In the genomic region with DNA sequence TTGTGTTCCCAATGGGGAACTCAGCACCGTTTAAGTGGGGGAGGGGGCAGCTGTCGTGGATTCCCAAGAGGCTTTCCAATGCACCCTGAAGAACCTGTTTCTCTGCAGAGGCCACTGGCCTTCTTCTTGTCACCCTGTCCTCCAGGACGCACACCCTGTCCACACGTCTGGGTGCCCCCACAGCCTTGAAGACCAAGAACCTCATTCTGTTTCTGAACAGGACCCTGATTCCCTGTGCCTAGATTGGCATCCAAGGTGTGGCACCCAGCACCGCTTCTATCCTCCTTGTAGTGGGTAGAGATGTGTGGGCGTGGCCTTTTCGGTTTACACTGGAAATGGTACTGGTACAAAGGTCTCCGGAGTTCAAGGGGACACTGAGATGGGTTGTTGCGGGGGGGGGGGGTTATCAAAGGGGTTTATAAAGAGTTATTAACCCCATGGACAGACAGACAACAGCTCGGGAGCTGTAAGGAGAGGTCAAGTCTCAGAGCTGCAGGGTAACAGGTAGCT, we compare ENCODE assay signal across 19 mouse cellular contexts. TPM values are rescaled to one million over a fixed set of nuclear protein-coding genes. Genes with fewer than 3 reads are reported as not detected.
DNase-seq lines count a peak whose midpoint lies in the region; ATAC-seq and TF ChIP-seq lines count a peak whose summit lies in the region.
"Had no signal": no experiment of that assay in that cellular context is flagged by ENCODE, and none has a peak within 500 bp of the region (broad histone marks: within the 10 kb centered on the region; RNA-seq: fewer than 3 reads in every experiment).

No protein-coding gene starts in this region.

- H3K27ac ChIP-seq in forebrain, embryonic 11.5 days (ENCODE audit: low read depth, low read length) = no peak overlapping the region
- no peak overlapping the region for H3K27ac ChIP-seq in forebrain, embryonic 15.5 days (replicated peaks)
- no peak overlapping the region for H3K27ac ChIP-seq in liver, embryonic 15.5 days (replicated peaks)
- H3K27ac ChIP-seq in intestine, embryonic 16.5 days (ENCODE audit: low read length) = peak overlapping the region; percentile 93
- H3K27ac ChIP-seq in small intestine, adult 2 months (ENCODE audit: insufficient read depth, low read depth, low read length) = peak overlapping the region; percentile 89
- H3K27ac ChIP-seq: heart, embryonic 13.5 days; neural tube, embryonic 13.5 days had no signal

- no peak overlapping the region for H3K9ac ChIP-seq in forebrain, embryonic 11.5 days (ENCODE audit: low read length)
- no peak overlapping the region for H3K9ac ChIP-seq in forebrain, embryonic 15.5 days (replicated peaks)
- H3K9ac ChIP-seq in liver, embryonic 15.5 days = no peak overlapping the region
- peak overlapping the region; percentile 73 for H3K9ac ChIP-seq in intestine, embryonic 16.5 days (ENCODE audit: low read depth, low read length)
- H3K9ac ChIP-seq: forebrain, postnatal 0 days; neural tube, embryonic 13.5 days had no signal

- no peak for DNase-seq in forebrain, embryonic 11.5 days (ENCODE audit: low spot score)
- DNase-seq in liver = no peak
- DNase-seq in spleen, adult 18-20 months = no peak
- DNase-seq: cerebellum, adult 18-20 months; forebrain, postnatal 0 days; gastrocnemius, postnatal 14 days had no signal

- no peak; the same call in 1 of the 2 replicates for TF ChIP-seq POLR2A in small intestine, adult 2 months (IDR thresholded peaks at IDR 0.05; ENCODE audit: low read depth, low read length)

- no peak overlapping the region for H3K4me3 ChIP-seq in forebrain, embryonic 11.5 days (ENCODE audit: low read depth, low read length)
- H3K4me3 ChIP-seq in forebrain, embryonic 15.5 days = no peak overlapping the region
- H3K4me3 ChIP-seq in liver, embryonic 15.5 days (replicated peaks) = no peak overlapping the region
- H3K4me3 ChIP-seq in intestine, embryonic 16.5 days (ENCODE audit: low read length) = peak overlapping the region; percentile 56
- H3K4me3 ChIP-seq in small intestine, adult 2 months (ENCODE audit: low read depth, low read length) = peak overlapping the region; percentile 79
- H3K4me3 ChIP-seq: heart, embryonic 13.5 days; hindbrain, embryonic 10.5 days; neural tube, embryonic 13.5 days had no signal

- peaks cover 4% of the 10 kb centered on the region; the same call in 1 of the 2 replicates for H3K4me1 ChIP-seq in forebrain, embryonic 11.5 days (replicated peaks; ENCODE audit: control insufficient read depth, insufficient read depth, low read length)
- H3K4me1 ChIP-seq in forebrain, embryonic 15.5 days = peaks cover 35% of the 10 kb centered on the region
- H3K4me1 ChIP-seq in liver, embryonic 15.5 days (replicated peaks) = peaks cover 7% of the 10 kb centered on the region; the same call in 1 of the 2 replicates
- peaks cover 35% of the 10 kb centered on the region for H3K4me1 ChIP-seq in intestine, embryonic 16.5 days (ENCODE audit: control insufficient read depth, insufficient read depth, low read length)
- peaks cover 12% of the 10 kb centered on the region; the same call in 1 of the 2 replicates for H3K4me1 ChIP-seq in small intestine, adult 2 months (ENCODE audit: control insufficient read depth, insufficient read depth, insufficient read length, low read length)

- WGBS in forebrain, embryonic 11.5 days = 74% methylated on average over 10 of the region's 10 CpGs
- 83% methylated on average over 10 of the region's 10 CpGs for WGBS in forebrain, embryonic 15.5 days
- 61% methylated on average over 10 of the region's 10 CpGs for WGBS in liver, embryonic 15.5 days (ENCODE audit: insufficient replicate concordance)
- 58% methylated on average over 10 of the region's 10 CpGs for WGBS in intestine, embryonic 16.5 days
- 22% methylated on average over 10 of the region's 10 CpGs for WGBS in small intestine, adult 2 months

- no peak for ATAC-seq in forebrain, embryonic 11.5 days (replicated peaks; ENCODE audit: low FRiP score)
- ATAC-seq in forebrain, embryonic 15.5 days (replicated peaks) = no peak
- ATAC-seq in liver, embryonic 15.5 days (ENCODE audit: insufficient read depth) = no peak
- ATAC-seq in intestine, embryonic 16.5 days = peak; percentile 36
- no peak for ATAC-seq in CD4-positive, CD25-positive, alpha-beta regulatory T cell, adult 4 months
- ATAC-seq: forebrain, postnatal 0 days had no signal

- no peaks in the 10 kb centered on the region for H3K9me3 ChIP-seq in forebrain, embryonic 11.5 days (ENCODE audit: control insufficient read depth, low read length)
- H3K9me3 ChIP-seq in forebrain, embryonic 15.5 days = no peaks in the 10 kb centered on the region
- H3K9me3 ChIP-seq in liver, embryonic 15.5 days (replicated peaks) = no peaks in the 10 kb centered on the region
- H3K9me3 ChIP-seq in intestine, embryonic 16.5 days (ENCODE audit: control insufficient read depth, low read length) = no peaks in the 10 kb centered on the region
- H3K9me3 ChIP-seq: heart, embryonic 13.5 days; hindbrain, embryonic 10.5 days; megakaryocyte, embryonic 14.5 days; neural tube, embryonic 13.5 days had no signal

- no peaks in the 10 kb centered on the region for H3K27me3 ChIP-seq in forebrain, embryonic 11.5 days (ENCODE audit: control insufficient read depth, insufficient read depth, low read length)
- 0 out of 2 replicates have a peak, but pooled peaks cover 4% of the 10 kb centered on the region for H3K27me3 ChIP-seq in forebrain, embryonic 15.5 days
- H3K27me3 ChIP-seq in liver, embryonic 15.5 days = no peaks in the 10 kb centered on the region
- no peaks in the 10 kb centered on the region for H3K27me3 ChIP-seq in intestine, embryonic 16.5 days (replicated peaks; ENCODE audit: control insufficient read depth, insufficient read depth, low read length)
- H3K27me3 ChIP-seq in small intestine, adult 2 months (ENCODE audit: control insufficient read depth, insufficient read depth, low read length) = no peaks in the 10 kb centered on the region
- H3K27me3 ChIP-seq: neural tube, embryonic 13.5 days had no signal

- TF ChIP-seq CTCF in small intestine, adult 2 months (IDR thresholded peaks at IDR 0.05; ENCODE audit: extremely low read depth, insufficient read length, insufficient replicate concordance, low read depth, low read length) = no peak

- no peaks in the 10 kb centered on the region for H3K36me3 ChIP-seq in forebrain, embryonic 11.5 days (ENCODE audit: control insufficient read depth, insufficient read depth, low read length)
- no peaks in the 10 kb centered on the region for H3K36me3 ChIP-seq in forebrain, embryonic 15.5 days
- no peaks in the 10 kb centered on the region for H3K36me3 ChIP-seq in liver, embryonic 15.5 days (replicated peaks)
- H3K36me3 ChIP-seq in intestine, embryonic 16.5 days (ENCODE audit: control insufficient read depth, insufficient read depth, low read length) = no peaks in the 10 kb centered on the region
- H3K36me3 ChIP-seq in small intestine, adult 2 months (ENCODE audit: control insufficient read depth, insufficient read depth, low read length) = peaks cover 4% of the 10 kb centered on the region; the same call in 1 of the 2 replicates
- H3K36me3 ChIP-seq: heart, embryonic 13.5 days; hindbrain, embryonic 10.5 days; neural tube, embryonic 13.5 days had no signal

- H3K4me2 ChIP-seq in forebrain, embryonic 11.5 days (ENCODE audit: low read depth, low read length, severe bottlenecking) = peak overlapping the region; percentile 11; the same call in 1 of the 2 replicates
- H3K4me2 ChIP-seq in forebrain, embryonic 15.5 days (replicated peaks) = no peak overlapping the region
- peak overlapping the region; percentile 43 for H3K4me2 ChIP-seq in liver, embryonic 15.5 days
- H3K4me2 ChIP-seq in intestine, embryonic 16.5 days (ENCODE audit: low read depth, low read length) = peak overlapping the region; percentile 51
- H3K4me2 ChIP-seq: neural tube, embryonic 13.5 days had no signal

RNA-seq across cellular contexts. Expression of a gene that starts 0.5 kb away (rescaled TPM):
- not detected in 2 replicates for polyA plus RNA-seq in forebrain, embryonic 11.5 days (2014; fragmentation: Nextera tagmentation; extraction: Ambion mirVana)
- 0.18 and 0.20 TPM in 2 replicates for polyA plus RNA-seq in forebrain, embryonic 15.5 days (2015; fragmentation: Nextera tagmentation; extraction: Ambion mirVana)
- 5.5 and 6.6 TPM in 2 replicates for polyA plus RNA-seq in liver, embryonic 15.5 days (2015; fragmentation: Nextera tagmentation; extraction: Ambion mirVana)
- 62.2 and 69.3 TPM in 2 replicates for polyA plus RNA-seq in intestine, embryonic 16.5 days (2015; fragmentation: Nextera tagmentation; extraction: Ambion mirVana)
- 16.3 and 42.5 TPM in 2 replicates for polyA plus RNA-seq in small intestine, adult 2 months (2012; rRNA removed)
- polyA plus RNA-seq in CD4-positive, CD25-positive, alpha-beta regulatory T cell, adult 4 months (2017; shearing (Covaris generic)) = not detected
- polyA plus RNA-seq: brain, embryonic 14.5 days; forebrain, postnatal 0 days had no signal

RNA-seq across cellular contexts. Expression of a gene that starts 17.0 kb away (rescaled TPM):
- polyA plus RNA-seq in forebrain, embryonic 11.5 days (2014; fragmentation: Nextera tagmentation; extraction: Ambion mirVana) = not detected in 2 replicates
- not detected in 2 replicates for polyA plus RNA-seq in forebrain, embryonic 15.5 days (2015; fragmentation: Nextera tagmentation; extraction: Ambion mirVana)
- polyA plus RNA-seq in liver, embryonic 15.5 days (2015; fragmentation: Nextera tagmentation; extraction: Ambion mirVana) = not detected in 2 replicates
- not detected in 2 replicates for polyA plus RNA-seq in intestine, embryonic 16.5 days (2015; fragmentation: Nextera tagmentation; extraction: Ambion mirVana)
- polyA plus RNA-seq in small intestine, adult 2 months (2012; rRNA removed) = not detected in 2 replicates
- not detected for polyA plus RNA-seq in CD4-positive, CD25-positive, alpha-beta regulatory T cell, adult 4 months (2017; shearing (Covaris generic))
- polyA plus RNA-seq: brain, embryonic 14.5 days; cortical plate, adult 2 months; forebrain, postnatal 0 days; heart, embryonic 13.5 days; hindbrain, embryonic 10.5 days; large intestine, adult 2 months; limb, embryonic 11.5 days; neural tube, embryonic 13.5 days had no signal

RNA-seq across cellular contexts. Expression of a gene that starts 28.6 kb away (rescaled TPM):
- polyA plus RNA-seq in forebrain, embryonic 11.5 days (2014; fragmentation: Nextera tagmentation; extraction: Ambion mirVana) = 21.4 and 22.1 TPM in 2 replicates
- polyA plus RNA-seq in forebrain, embryonic 15.5 days (2015; fragmentation: Nextera tagmentation; extraction: Ambion mirVana) = 37.5 and 38.3 TPM in 2 replicates
- 14.9 and 16.7 TPM in 2 replicates for polyA plus RNA-seq in liver, embryonic 15.5 days (2015; fragmentation: Nextera tagmentation; extraction: Ambion mirVana)
- 69.2 and 73.7 TPM in 2 replicates for polyA plus RNA-seq in intestine, embryonic 16.5 days (2015; fragmentation: Nextera tagmentation; extraction: Ambion mirVana)
- 6.3 and 9.5 TPM in 2 replicates for polyA plus RNA-seq in small intestine, adult 2 months (2012; rRNA removed)
- polyA plus RNA-seq in CD4-positive, CD25-positive, alpha-beta regulatory T cell, adult 4 months (2017; shearing (Covaris generic)) = 100 to 1,000 TPM; 175 to 217 TPM

RNA-seq across cellular contexts. Expression of a gene that starts 55.1 kb away (rescaled TPM):
- 0.13 and 0.23 TPM in 2 replicates for polyA plus RNA-seq in forebrain, embryonic 11.5 days (2014; fragmentation: Nextera tagmentation; extraction: Ambion mirVana)
- polyA plus RNA-seq in forebrain, embryonic 15.5 days (2015; fragmentation: Nextera tagmentation; extraction: Ambion mirVana) = 0.11 and 0.45 TPM in 2 replicates
- not detected in 2 replicates for polyA plus RNA-seq in liver, embryonic 15.5 days (2015; fragmentation: Nextera tagmentation; extraction: Ambion mirVana)
- 3.2 and 3.3 TPM in 2 replicates for polyA plus RNA-seq in intestine, embryonic 16.5 days (2015; fragmentation: Nextera tagmentation; extraction: Ambion mirVana)
- 17.6 and 25.8 TPM in 2 replicates for polyA plus RNA-seq in small intestine, adult 2 months (2012; rRNA removed)
- not detected for polyA plus RNA-seq in CD4-positive, CD25-positive, alpha-beta regulatory T cell, adult 4 months (2017; shearing (Covaris generic))

Comparison
In these comparisons a context has a peak if more than half of its experiments do, and no peak if none do; other contexts are left out.
1. H3K27ac ChIP-seq: peak in intestine, embryonic 16.5 days (single experiment) and small intestine, adult 2 months (single experiment); none in forebrain, embryonic 11.5 days (single experiment), forebrain, embryonic 15.5 days (single experiment) and liver, embryonic 15.5 days (single experiment).
2. H3K4me3 ChIP-seq: peak in intestine, embryonic 16.5 days (single experiment) and small intestine, adult 2 months (single experiment); none in forebrain, embryonic 11.5 days (single experiment), forebrain, embryonic 15.5 days (single experiment) and liver, embryonic 15.5 days (single experiment).